Mouse (Mus musculus) lung, embryonic 14.5 days (tissue): ENCODE measurements at regions not wholly inside any gene's neighbourhood (a gene's known extent, or its start where the extent isn't known, plus 50 kb on each side); places are given as distances from the start of the nearest gene placed in this dataset.

Experiments
- ATAC-seq: fragments of 200-750 bp; cut with Nextera tagmentation; 2 replicates; pipeline ENCODE4 v1.8.0; 2017; ENCODE audit warnings: mild to moderate bottlenecking, moderate TSS enrichment, moderate library complexity; ENCODE audit not compliant: insufficient read depth
- DNase-seq: peaks from one replicate; pipeline ENCODE4 v3.0.0-alpha.2; 2015
- H3K27ac ChIP-seq: fragments of 300-500 bp; sonication (generic); 2 replicates; pipeline ENCODE4 v1.5.1; 2014; ENCODE audit warnings: low read depth, mild to moderate bottlenecking, moderate library complexity
- H3K27me3 ChIP-seq: fragments of 300-500 bp; sonication (generic); 2 replicates; pipeline ENCODE4 v1.6.1; 2014; ENCODE audit warnings: low read length, control low read depth; ENCODE audit not compliant: insufficient read depth
- H3K36me3 ChIP-seq: fragments of 300-500 bp; sonication (generic); 2 replicates; pipeline ENCODE4 v1.6.1; 2014; ENCODE audit warnings: control low read depth; ENCODE audit not compliant: insufficient read depth
- H3K4me1 ChIP-seq: fragments of 300-500 bp; sonication (generic); 2 replicates; pipeline ENCODE4 v1.6.1; 2014; ENCODE audit warnings: antibody characterized with exemption, control low read depth; ENCODE audit not compliant: insufficient read depth
- H3K4me2 ChIP-seq: fragments of 300-500 bp; sonication (generic); 2 replicates; pipeline ENCODE4 v1.6.1; 2014; ENCODE audit warnings: mild to moderate bottlenecking
- H3K4me3 ChIP-seq: fragments of 300-500 bp; sonication (generic); 2 replicates; pipeline ENCODE4 v1.5.1; 2014; ENCODE audit warnings: low read depth, low read length
- H3K9ac ChIP-seq: fragments of 300-500 bp; sonication (generic); 2 replicates; pipeline ENCODE4 v1.6.1; 2014
- H3K9me3 ChIP-seq: fragments of 300-500 bp; sonication (generic); 2 replicates; pipeline ENCODE4 v1.6.1; 2016; ENCODE audit warnings: low read depth, low read length, control low read depth
- CTCF ChIP-seq: IDR thresholded peaks from 2 replicates; pipeline ENCODE4 v1.5.1; 2016; ENCODE audit warnings: antibody characterized with exemption, low read depth
- WGBS: fragments of 180-500 bp; shearing (Covaris S2); extraction: QIAGEN DNeasy Blood & Tissue Kit; methylation state at CpG from one replicate; pipeline ENCODE4 v1.1.7; 2014; 5-methylcytosine and 5-hydroxymethylcytosine counted together

DNA sequence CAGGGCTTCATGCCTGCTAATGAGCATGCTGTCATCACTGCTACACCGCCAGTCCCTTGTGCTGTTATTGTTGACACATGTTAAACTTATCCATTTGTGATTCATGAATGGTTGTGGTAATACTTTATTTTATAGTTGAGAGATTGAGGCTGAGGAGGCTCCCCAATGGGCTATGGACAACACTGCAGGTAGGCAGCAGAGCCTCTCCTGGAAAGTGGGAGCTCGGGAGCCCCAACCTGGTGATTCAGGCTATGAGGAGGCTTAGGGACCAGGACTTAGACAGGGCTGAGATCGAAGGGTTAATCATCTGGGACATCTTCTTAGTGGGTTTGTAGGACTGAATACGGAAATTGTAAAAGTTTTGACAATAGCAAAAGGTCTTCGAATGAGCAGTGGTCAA lies 307.4 kb downstream of the Etnk1 start:
- H3K27ac ChIP-seq, result no peak overlapping the region
- H3K27me3 ChIP-seq, result no peaks in the 10 kb centered on the region
- no peaks in the 10 kb centered on the region for H3K9me3 ChIP-seq
- no peak for TF ChIP-seq CTCF
- WGBS, result 83% methylated on average over 5 of the region's 5 CpGs
- H3K4me2 ChIP-seq, result no peak overlapping the region
- H3K4me1 ChIP-seq, result no peaks in the 10 kb centered on the region; the same call in 1 of the 2 replicates
- ATAC-seq, result no peak
- H3K4me3 ChIP-seq, result no peak overlapping the region
- no peak for DNase-seq
- H3K36me3 ChIP-seq, result no peaks in the 10 kb centered on the region
- no peak overlapping the region for H3K9ac ChIP-seq

DNA sequence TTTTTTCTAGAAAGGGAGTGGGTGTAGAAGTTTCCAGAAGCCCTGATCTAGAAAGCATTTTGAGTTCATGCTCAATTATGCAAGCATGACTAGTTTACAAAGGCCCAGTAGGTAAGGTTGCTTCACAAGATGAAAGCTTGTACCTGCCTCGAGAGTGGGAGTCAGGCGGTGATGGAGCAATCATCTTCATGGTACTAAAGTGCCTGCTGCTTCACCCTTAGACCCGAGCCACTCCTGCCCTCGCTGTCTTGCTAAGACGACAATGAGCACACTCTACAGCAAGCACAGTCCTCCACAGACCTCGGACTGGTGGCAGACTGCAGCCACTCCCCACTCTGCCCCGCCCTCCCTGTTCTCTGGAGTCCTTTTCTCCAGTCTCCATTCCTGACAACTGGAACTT lies 308.3 kb downstream of the Etnk1 start:
- 59% methylated on average over 7 of the region's 7 CpGs for WGBS
- no peak for DNase-seq
- ATAC-seq, result no peak

DNA sequence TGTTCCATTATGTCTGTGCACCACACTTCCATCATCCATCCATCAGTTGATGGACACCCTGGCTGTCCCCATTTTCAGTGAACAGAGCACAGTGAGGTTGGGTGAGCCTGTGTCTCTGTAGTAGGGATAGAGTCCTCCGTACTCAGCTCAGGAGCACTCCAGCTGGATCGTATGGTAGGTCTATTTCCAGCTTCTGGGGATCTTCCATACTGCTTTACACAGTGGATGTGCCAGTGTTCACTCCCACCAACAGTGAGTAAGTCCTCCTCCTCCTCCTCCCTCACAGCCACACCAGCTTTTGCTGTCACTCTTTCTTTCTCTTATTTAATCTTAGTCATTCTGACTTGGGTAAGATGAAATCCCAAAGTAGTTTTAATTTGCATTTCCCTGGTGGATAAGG lies 310.4 kb downstream of the Etnk1 start:
- Histone ChIP-seq H3K4me2 (no peak overlapping the region), H3K9ac (no peak overlapping the region), H3K9me3 (no peaks in the 10 kb centered on the region; the same call in 1 of the 2 replicates), H3K27ac (no peak overlapping the region), H3K4me1 (no peaks in the 10 kb centered on the region; the same call in 1 of the 2 replicates), H3K27me3 (no peaks in the 10 kb centered on the region), H3K36me3 (no peaks in the 10 kb centered on the region), H3K4me3 (no peak overlapping the region)
- WGBS, result 95% methylated on average over 2 of the region's 2 CpGs
- DNase-seq, result no peak
- TF ChIP-seq CTCF, result no peak
- ATAC-seq, result no peak

More for the DNA sequence above, 308.3 kb downstream of the Etnk1 start:
- Histone ChIP-seq H3K27me3 (no peaks in the 10 kb centered on the region), H3K27ac (no peak overlapping the region), H3K36me3 (no peaks in the 10 kb centered on the region), H3K4me1 (no peaks in the 10 kb centered on the region; the same call in 1 of the 2 replicates), H3K9me3 (no peaks in the 10 kb centered on the region), H3K9ac (no peak overlapping the region), H3K4me3 (no peak overlapping the region), H3K4me2 (no peak overlapping the region)
- no peak for TF ChIP-seq CTCF

DNA sequence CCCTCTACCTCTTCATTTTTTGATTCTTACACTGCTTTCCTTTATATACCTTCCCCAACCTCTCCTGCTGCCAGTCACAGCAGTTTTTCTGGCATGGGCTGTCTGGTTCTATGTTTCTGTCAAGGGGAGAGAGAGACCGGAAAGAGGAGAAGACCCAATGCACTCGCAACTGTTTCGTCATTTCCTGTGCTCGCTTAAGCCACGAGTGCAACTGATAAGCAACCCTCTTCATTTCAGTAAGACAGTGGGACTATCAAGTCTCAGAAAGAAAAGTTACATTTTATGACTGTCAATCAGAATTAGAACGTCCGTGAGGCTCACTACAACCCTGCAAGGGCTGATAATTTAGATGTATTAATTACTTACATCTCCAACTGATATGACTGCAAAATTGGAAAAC lies 312.2 kb downstream of the Etnk1 start:
- ATAC-seq (no peak), DNase-seq (no peak)
- no peak for TF ChIP-seq CTCF
- Histone ChIP-seq H3K36me3 (no peaks in the 10 kb centered on the region), H3K9ac (no peak overlapping the region), H3K4me2 (no peak overlapping the region), H3K4me3 (no peak overlapping the region), H3K4me1 (no peaks in the 10 kb centered on the region; the same call in 1 of the 2 replicates), H3K9me3 (no peaks in the 10 kb centered on the region; the same call in 1 of the 2 replicates), H3K27ac (peak overlapping the region; percentile 37), H3K27me3 (no peaks in the 10 kb centered on the region)
- 25% methylated on average over 7 of the region's 7 CpGs for WGBS

DNA sequence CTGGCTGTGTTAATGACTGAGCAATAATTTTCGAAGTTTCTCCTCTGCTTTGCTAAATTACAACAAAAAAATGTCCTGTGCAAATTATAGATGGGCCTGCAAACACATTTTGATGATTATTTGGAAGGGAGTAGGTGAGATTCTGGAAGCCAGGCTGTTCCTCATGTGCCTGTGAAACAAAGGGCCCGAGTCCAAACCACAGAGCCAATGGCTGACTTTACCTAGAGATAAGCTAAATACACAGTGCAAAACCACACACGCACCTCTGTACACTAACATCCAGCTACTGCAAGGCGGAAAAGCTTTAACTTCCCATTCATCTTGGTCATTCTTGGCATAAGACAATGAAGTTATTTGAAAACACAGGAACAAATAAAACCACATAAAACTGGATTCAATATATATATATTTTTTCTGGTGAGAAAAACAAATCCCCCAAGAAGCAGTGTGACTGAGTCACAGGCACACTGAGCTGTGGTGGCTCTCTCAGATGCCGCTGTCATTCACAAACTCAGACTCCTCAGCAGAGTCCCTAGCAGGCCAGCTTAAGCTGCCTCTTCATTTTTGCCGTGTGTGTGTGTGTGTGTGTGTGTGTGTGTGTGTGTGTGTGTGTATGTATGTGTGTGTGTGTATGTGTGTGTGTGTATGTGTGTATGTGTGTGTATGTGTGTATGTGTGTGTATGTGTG lies 312.8 kb downstream of the Etnk1 start:
- Histone ChIP-seq H3K4me3 (no peak overlapping the region), H3K4me1 (no peaks in the 10 kb centered on the region; the same call in 1 of the 2 replicates), H3K36me3 (no peaks in the 10 kb centered on the region), H3K27ac (peak overlapping the region; percentile 37), H3K9me3 (no peaks in the 10 kb centered on the region; the same call in 1 of the 2 replicates), H3K27me3 (no peaks in the 10 kb centered on the region), H3K4me2 (no peak overlapping the region), H3K9ac (no peak overlapping the region)
- ATAC-seq (peak; percentile 62; the same call in 1 of the 2 replicates), DNase-seq (peak; percentile 42)
- TF ChIP-seq CTCF, result no peak
- 45% methylated on average over 6 of the region's 6 CpGs for WGBS

DNA sequence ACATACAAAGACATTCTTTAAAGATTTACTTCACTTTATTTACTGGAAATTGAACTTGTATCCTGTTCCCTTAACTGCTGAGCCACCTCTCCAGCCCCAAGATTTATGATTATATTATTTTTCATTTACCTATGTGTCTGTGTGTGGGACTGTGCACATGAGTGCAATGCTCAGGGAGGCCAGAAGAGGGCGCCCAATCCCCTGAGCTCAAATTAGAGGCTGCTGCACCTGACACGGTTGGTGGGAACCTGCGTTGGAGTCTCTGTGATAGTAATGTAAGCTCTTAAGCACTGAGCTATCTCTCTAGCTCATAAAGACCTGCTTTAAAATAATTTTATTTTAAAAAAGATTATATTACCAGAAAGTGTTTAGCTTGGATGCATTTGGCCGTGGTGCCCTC lies 315.3 kb downstream of the Etnk1 start:
- Histone ChIP-seq H3K9me3 (no peaks in the 10 kb centered on the region; the same call in 1 of the 2 replicates), H3K36me3 (no peaks in the 10 kb centered on the region), H3K9ac (no peak overlapping the region), H3K4me2 (no peak overlapping the region), H3K27ac (no peak overlapping the region), H3K4me1 (no peaks in the 10 kb centered on the region; the same call in 1 of the 2 replicates), H3K27me3 (no peaks in the 10 kb centered on the region), H3K4me3 (no peak overlapping the region)
- no peak for ATAC-seq
- DNase-seq, result no peak
- TF ChIP-seq CTCF, result peak; percentile 56
- 84% methylated on average over 4 of the region's 4 CpGs for WGBS

DNA sequence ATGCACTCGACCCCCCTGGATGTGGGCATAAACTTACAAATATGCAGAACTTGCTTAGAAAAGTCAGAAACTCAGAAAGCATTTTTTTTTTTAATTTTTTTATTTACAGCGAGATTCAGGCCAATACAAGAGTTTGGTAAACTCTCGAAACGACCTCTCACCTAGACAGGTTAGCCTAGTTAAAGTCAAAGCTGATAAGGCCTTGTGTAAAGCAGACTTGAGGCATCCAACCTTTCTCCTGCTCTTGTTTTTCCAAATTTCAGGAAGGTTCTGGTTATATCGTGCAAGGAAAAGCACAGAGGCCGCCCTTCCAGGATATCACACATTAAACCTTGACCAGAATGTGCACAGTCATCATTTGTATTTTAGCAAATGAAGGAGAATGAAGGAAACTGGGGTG lies 315.8 kb downstream of the Etnk1 start:
- H3K36me3 ChIP-seq, result no peaks in the 10 kb centered on the region
- TF ChIP-seq CTCF, result no peak
- ATAC-seq, result no peak

More for the DNA sequence above, 315.8 kb downstream of the Etnk1 start:
- no peak overlapping the region for H3K4me3 ChIP-seq
- DNase-seq, result no peak
- WGBS, result 84% methylated on average over 6 of the region's 6 CpGs
- no peak overlapping the region for H3K4me2 ChIP-seq
- H3K27ac ChIP-seq, result no peak overlapping the region
- H3K27me3 ChIP-seq, result no peaks in the 10 kb centered on the region
- no peak overlapping the region for H3K9ac ChIP-seq
- no peaks in the 10 kb centered on the region; the same call in 1 of the 2 replicates for H3K9me3 ChIP-seq
- no peaks in the 10 kb centered on the region; the same call in 1 of the 2 replicates for H3K4me1 ChIP-seq
